ENCODE assay signal across 12 mouse cellular contexts in the genomic region with DNA sequence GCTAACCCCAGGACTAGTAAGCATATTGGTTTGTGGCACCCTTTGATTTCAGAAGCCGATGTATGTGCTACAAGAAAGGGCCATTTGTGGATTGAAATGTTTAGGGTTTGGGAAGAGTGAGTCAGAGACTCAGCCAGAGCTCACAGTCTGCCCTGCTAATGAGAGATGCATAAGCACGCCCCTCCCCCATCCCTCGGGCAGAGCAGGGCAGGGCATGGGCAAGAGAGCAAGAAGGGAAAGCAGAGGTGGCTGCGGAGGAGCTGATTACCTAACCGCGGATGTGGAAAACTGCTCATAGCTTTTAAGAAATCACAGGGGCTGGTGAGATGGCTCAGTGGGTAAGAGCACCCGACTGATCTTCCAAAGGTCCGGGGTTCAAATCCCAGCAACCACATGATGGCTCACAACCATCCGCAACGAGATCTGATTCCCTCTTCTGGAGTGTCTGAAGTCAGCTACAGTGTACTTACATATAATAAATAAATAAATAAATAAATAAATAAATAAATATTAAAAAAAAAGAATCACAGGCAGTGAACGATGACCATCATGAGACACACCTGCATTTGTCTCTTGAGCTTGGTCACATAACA. TPM values are rescaled to one million over a fixed set of nuclear protein-coding genes. Genes with fewer than 3 reads are reported as not detected.
DNase-seq lines count a peak whose midpoint lies in the region; ATAC-seq and TF ChIP-seq lines count a peak whose summit lies in the region.
"Had no signal": no experiment of that assay in that cellular context is flagged by ENCODE, and none has a peak within 500 bp of the region (broad histone marks: within the 10 kb centered on the region; RNA-seq: fewer than 3 reads in every experiment).

No protein-coding gene starts in this region.

- ATAC-seq in hindbrain, embryonic 14.5 days (ENCODE audit: low FRiP score): peak; percentile 51; the same call in 1 of the 2 replicates
- ATAC-seq in hindbrain, embryonic 16.5 days: no peak
- ATAC-seq in midbrain, embryonic 12.5 days (ENCODE audit: low FRiP score, low read depth): 0 out of 2 replicates have a peak, but pooled peaks have one; percentile 34
- ATAC-seq in erythroblast, adult 5-6 weeks (replicated peaks; ENCODE audit: low FRiP score, poor library complexity, severe bottlenecking): no peak
- ATAC-seq: forebrain, embryonic 15.5 days had no signal

- TF ChIP-seq CTCF in CH12.LX (conservative IDR thresholded peaks at IDR 0.05 in 1 of 2, IDR thresholded peaks at IDR 0.05 in 1 of 2; ENCODE audit: low read depth in 2 of 2, low read length in 2 of 2): no peak

- H3K27ac ChIP-seq in hindbrain, embryonic 14.5 days: no peak overlapping the region
- no peak overlapping the region for H3K27ac ChIP-seq in hindbrain, embryonic 16.5 days (ENCODE audit: low read depth, low read length)
- no peak overlapping the region for H3K27ac ChIP-seq in CH12.LX (ENCODE audit: insufficient read depth, low read depth)
- H3K27ac ChIP-seq in midbrain, embryonic 12.5 days (replicated peaks): no peak overlapping the region
- H3K27ac ChIP-seq: forebrain, embryonic 15.5 days; liver, embryonic 15.5 days had no signal

- in situ Hi-C loops in CH12.LX (cut with MboI; ENCODE audit: low pct_ligation_motif_present, low pct_unique_long_range_greater_than_20kb, low sequenced_read_pairs): no loop called here

- H3K9me3 ChIP-seq in hindbrain, embryonic 14.5 days (ENCODE audit: control insufficient read depth, low read length): no peaks in the 10 kb centered on the region
- H3K9me3 ChIP-seq in hindbrain, embryonic 16.5 days (ENCODE audit: control insufficient read depth, low read length): no peaks in the 10 kb centered on the region
- H3K9me3 ChIP-seq in CH12.LX (replicated peaks; ENCODE audit: low read length): no peaks in the 10 kb centered on the region
- no peaks in the 10 kb centered on the region for H3K9me3 ChIP-seq in midbrain, embryonic 12.5 days
- H3K9me3 ChIP-seq: forebrain, embryonic 15.5 days; liver, embryonic 15.5 days had no signal

- TF ChIP-seq RAD21 in CH12.LX (IDR thresholded peaks at IDR 0.05; ENCODE audit: low read depth, low read length): no peak

- DNase-seq in hindbrain, embryonic 14.5 days (ENCODE audit: low spot score): no peak
- DNase-seq in CH12.LX (ENCODE audit: extremely low read depth): peak; percentile 62
- DNase-seq in kidney, adult 11 months: peak; percentile 12
- DNase-seq in heart, adult 8-10 months (ENCODE audit: low spot score): no peak
- no peak for DNase-seq in heart, postnatal 4 days
- DNase-seq: thymus, postnatal 14 days had no signal

- H3K27me3 ChIP-seq in hindbrain, embryonic 14.5 days (ENCODE audit: control insufficient read depth, insufficient read depth, low read length): no peaks in the 10 kb centered on the region
- no peaks in the 10 kb centered on the region for H3K27me3 ChIP-seq in hindbrain, embryonic 16.5 days (replicated peaks; ENCODE audit: control insufficient read depth, insufficient read depth, low read length)
- no peaks in the 10 kb centered on the region for H3K27me3 ChIP-seq in CH12.LX (replicated peaks)
- H3K27me3 ChIP-seq in midbrain, embryonic 12.5 days: no peaks in the 10 kb centered on the region
- H3K27me3 ChIP-seq: forebrain, embryonic 15.5 days; liver, embryonic 15.5 days had no signal

- no peaks in the 10 kb centered on the region for H3K4me1 ChIP-seq in hindbrain, embryonic 14.5 days (replicated peaks; ENCODE audit: control insufficient read depth, insufficient read depth, low read length)
- no peaks in the 10 kb centered on the region for H3K4me1 ChIP-seq in hindbrain, embryonic 16.5 days (ENCODE audit: control insufficient read depth, insufficient read depth, low read depth, low read length)
- H3K4me1 ChIP-seq in CH12.LX (ENCODE audit: control insufficient read depth in 1 of 2, insufficient read depth in 2 of 2): peaks cover 0 to 3% of the 10 kb centered on the region in 2 experiments; a peak in 2 of 4 replicates
- no peaks in the 10 kb centered on the region for H3K4me1 ChIP-seq in midbrain, embryonic 12.5 days
- H3K4me1 ChIP-seq: liver, embryonic 15.5 days had no signal

- no peaks in the 10 kb centered on the region for H3K79me2 ChIP-seq in CH12.LX (replicated peaks; ENCODE audit: control insufficient read depth, extremely low read depth, insufficient read depth, poor library complexity, severe bottlenecking)

- no peaks in the 10 kb centered on the region for H3K36me3 ChIP-seq in hindbrain, embryonic 14.5 days (replicated peaks; ENCODE audit: control insufficient read depth, insufficient read depth)
- H3K36me3 ChIP-seq in hindbrain, embryonic 16.5 days (ENCODE audit: control insufficient read depth, insufficient read depth, low read length): no peaks in the 10 kb centered on the region
- H3K36me3 ChIP-seq in CH12.LX (replicated peaks in 1 of 2; ENCODE audit: control insufficient read depth in 1 of 2, insufficient read depth in 1 of 2, low read length in 1 of 2): no peaks in the 10 kb centered on the region
- no peaks in the 10 kb centered on the region for H3K36me3 ChIP-seq in midbrain, embryonic 12.5 days
- H3K36me3 ChIP-seq: forebrain, embryonic 15.5 days; liver, embryonic 15.5 days had no signal

- no peak overlapping the region for H3K4me2 ChIP-seq in hindbrain, embryonic 14.5 days (replicated peaks)
- no peak overlapping the region for H3K4me2 ChIP-seq in hindbrain, embryonic 16.5 days (ENCODE audit: low read length)
- H3K4me2 ChIP-seq in CH12.LX (ENCODE audit: insufficient read depth, low read depth, poor library complexity, severe bottlenecking): peak overlapping the region; percentile 86; the same call in 1 of the 2 replicates
- H3K4me2 ChIP-seq in midbrain, embryonic 12.5 days (replicated peaks): no peak overlapping the region
- H3K4me2 ChIP-seq: liver, embryonic 15.5 days had no signal

- 75% methylated on average over 11 of the region's 11 CpGs for WGBS in hindbrain, embryonic 14.5 days
- 69% methylated on average over 11 of the region's 11 CpGs for WGBS in hindbrain, embryonic 16.5 days
- 82% methylated on average over 11 of the region's 11 CpGs for WGBS in midbrain, embryonic 12.5 days

- no peak overlapping the region for H3K9ac ChIP-seq in hindbrain, embryonic 14.5 days
- H3K9ac ChIP-seq in hindbrain, embryonic 16.5 days (ENCODE audit: low read depth, low read length): no peak overlapping the region
- H3K9ac ChIP-seq in CH12.LX (ENCODE audit: insufficient read depth, low read depth): no peak overlapping the region
- H3K9ac ChIP-seq in midbrain, embryonic 12.5 days (replicated peaks): no peak overlapping the region
- H3K9ac ChIP-seq: forebrain, embryonic 15.5 days; liver, embryonic 15.5 days had no signal

- TF ChIP-seq POLR2A in CH12.LX (IDR thresholded peaks at IDR 0.05; ENCODE audit: low read depth, low read length): no peak

- no peak for TF ChIP-seq EP300 in CH12.LX (IDR thresholded peaks at IDR 0.05; ENCODE audit: low read length)

- H3K4me3 ChIP-seq in hindbrain, embryonic 14.5 days (replicated peaks; ENCODE audit: low read length): no peak overlapping the region
- no peak overlapping the region for H3K4me3 ChIP-seq in hindbrain, embryonic 16.5 days (ENCODE audit: low read length)
- H3K4me3 ChIP-seq in CH12.LX (replicated peaks in 1 of 3; ENCODE audit: low read depth in 2 of 3, low read length in 2 of 3, poor library complexity in 1 of 3): peak overlapping the region in 2 of 3 experiments; percentile 31 to 54
- H3K4me3 ChIP-seq in midbrain, embryonic 12.5 days: no peak overlapping the region
- H3K4me3 ChIP-seq: forebrain, embryonic 15.5 days; liver, embryonic 15.5 days had no signal

- dilution Hi-C loops in CH12.LX (cut with MboI; ENCODE audit: extremely low pct_ligation_motif_present, extremely low pct_unique_long_range_greater_than_20kb, low sequenced_read_pairs): no loop called here

TF ChIP-seq in CH12.LX, 34 proteins besides CTCF, POLR2A, EP300 and RAD21 (continues in another document):
- 0 out of 2 replicates have a peak, but pooled peaks have one; percentile 2 for TF ChIP-seq JUN (IDR thresholded peaks at IDR 0.05; ENCODE audit: insufficient read depth, low read depth, low read length)

RNA-seq across cellular contexts. Expression of gene Hepacam2, which starts 42.1 kb away (rescaled TPM):
- polyA plus RNA-seq in hindbrain, embryonic 14.5 days (2014; fragmentation: Nextera tagmentation; extraction: Ambion mirVana): 1.4 and 2.2 TPM in 2 replicates
- polyA plus RNA-seq in hindbrain, embryonic 16.5 days (2015; fragmentation: Nextera tagmentation; extraction: Ambion mirVana): 1.3 and 1.6 TPM in 2 replicates
- total RNA-seq in CH12.LX (2012; rRNA removed) (12.8 and 13.3 TPM in 2 replicates), CH12.LX (2014; rRNA removed) (50.7 TPM in 2 replicates)
- polyA plus RNA-seq in CH12.LX (2012; ENCODE audit: insufficient read length, low read depth): 28.7 and 37.4 TPM in 2 replicates
- polyA plus RNA-seq in midbrain, embryonic 12.5 days (2016; fragmentation: Nextera tagmentation; extraction: Ambion mirVana): 3.4 and 4.7 TPM in 2 replicates
- under 1 TPM; 0.11 to 0.41 (median 0.25) TPM for total RNA-seq in heart, adult 8-10 months (2022)
- under 1 TPM in 1 of 2 experiments, not detected in 1; 0.14 TPM for total RNA-seq in heart, postnatal 4 days (2021)
- 1.7 TPM in 1 of 2 replicates, not detected in the other for total RNA-seq in erythroblast, adult 5-6 weeks (2015; ENCODE audit: low replicate concordance)
- 0.68 TPM in 1 of 2 replicates, not detected in the other for total RNA-seq in erythroblast, adult 5-6 weeks (2017; ENCODE audit: low replicate concordance)
- total RNA-seq: MEL had no signal
- polyA plus RNA-seq: liver, embryonic 15.5 days had no signal

RNA-seq across cellular contexts. Expression of gene Vps50, which starts 42.1 kb away (rescaled TPM):
- 55.8 and 60.8 TPM in 2 replicates for polyA plus RNA-seq in hindbrain, embryonic 14.5 days (2014; fragmentation: Nextera tagmentation; extraction: Ambion mirVana)
- 52.4 and 54.9 TPM in 2 replicates for polyA plus RNA-seq in hindbrain, embryonic 16.5 days (2015; fragmentation: Nextera tagmentation; extraction: Ambion mirVana)
- 17.0 and 22.3 TPM in 2 replicates for total RNA-seq in CH12.LX (2012; rRNA removed)
- total RNA-seq in CH12.LX (2014; rRNA removed): 39.1 and 45.3 TPM in 2 replicates
- 19.5 and 19.6 TPM in 2 replicates for polyA plus RNA-seq in CH12.LX (2012; ENCODE audit: insufficient read length, low read depth)
- 41.9 and 46.9 TPM in 2 replicates for polyA plus RNA-seq in midbrain, embryonic 12.5 days (2016; fragmentation: Nextera tagmentation; extraction: Ambion mirVana)
- 10 to 100 TPM; 12.4 to 17.2 (median 16.0) TPM for total RNA-seq in heart, adult 8-10 months (2022)
- total RNA-seq in heart, postnatal 4 days (2021): 10 to 100 TPM; 15.0 to 18.7 TPM
- total RNA-seq in erythroblast, adult 5-6 weeks (2015; ENCODE audit: low replicate concordance): 7.3 and 8.6 TPM in 2 replicates
- 4.7 and 6.2 TPM in 2 replicates for total RNA-seq in erythroblast, adult 5-6 weeks (2017; ENCODE audit: low replicate concordance)

RNA-seq across cellular contexts. Expression of gene Samd9l, which starts 56.7 kb away (rescaled TPM):
- 1.4 and 1.6 TPM in 2 replicates for polyA plus RNA-seq in hindbrain, embryonic 14.5 days (2014; fragmentation: Nextera tagmentation; extraction: Ambion mirVana)
- 1.2 and 1.6 TPM in 2 replicates for polyA plus RNA-seq in hindbrain, embryonic 16.5 days (2015; fragmentation: Nextera tagmentation; extraction: Ambion mirVana)
- 3.7 and 4.1 TPM in 2 replicates for total RNA-seq in CH12.LX (2012; rRNA removed)
- total RNA-seq in CH12.LX (2014; rRNA removed): 20.0 and 26.2 TPM in 2 replicates
- 7.5 and 8.2 TPM in 2 replicates for polyA plus RNA-seq in CH12.LX (2012; ENCODE audit: insufficient read length, low read depth)
- 1.1 and 1.3 TPM in 2 replicates for polyA plus RNA-seq in midbrain, embryonic 12.5 days (2016; fragmentation: Nextera tagmentation; extraction: Ambion mirVana)
- 1 to 10 TPM; 5.7 to 9.1 (median 7.9) TPM for total RNA-seq in heart, adult 8-10 months (2022)
- total RNA-seq in heart, postnatal 4 days (2021): 10 to 100 TPM; 10.2 to 10.6 TPM
- total RNA-seq in erythroblast, adult 5-6 weeks (2015; ENCODE audit: low replicate concordance): 25.1 and 38.0 TPM in 2 replicates
- 27.3 and 42.0 TPM in 2 replicates for total RNA-seq in erythroblast, adult 5-6 weeks (2017; ENCODE audit: low replicate concordance)

Comparison
In these comparisons a context has a peak if more than half of its experiments do, and no peak if none do; other contexts are left out.
1. ATAC-seq: peak in hindbrain, embryonic 14.5 days (single experiment) and midbrain, embryonic 12.5 days (single experiment); none in hindbrain, embryonic 16.5 days (single experiment) and erythroblast, adult 5-6 weeks (single experiment).
2. DNase-seq: peak in CH12.LX (single experiment) and kidney, adult 11 months (single experiment); none in hindbrain, embryonic 14.5 days (single experiment), heart, adult 8-10 months (single experiment) and heart, postnatal 4 days (single experiment).
3. H3K4me3 ChIP-seq: peak in CH12.LX (2 of 3); none in hindbrain, embryonic 14.5 days (single experiment), hindbrain, embryonic 16.5 days (single experiment) and midbrain, embryonic 12.5 days (single experiment).
4. RNA of gene Hepacam2, which starts 42.1 kb away (total RNA-seq): 12.8 to 50.7 TPM in CH12.LX; 0.68 to 1.7 TPM in erythroblast, adult 5-6 weeks, 0.11 to 0.41 TPM in heart, adult 8-10 months and 0.14 TPM in heart, postnatal 4 days; every median in the first group is over 4 times any median in the second.